Mouse (Mus musculus) liver, embryonic 15.5 days (tissue): Measurements from ENCODE around the gene Dtl. TPM values are rescaled to one million over a fixed set of nuclear protein-coding genes. Genes with fewer than 3 reads are reported as not detected.

Experiments used
- ATAC-seq: fragments of 200-750 bp; cut with Nextera tagmentation; 2 replicates; pipeline ENCODE4 v1.8.0; 2017; ENCODE audit warnings: moderate number of reproducible peaks, mild to moderate bottlenecking, moderate library complexity; ENCODE audit not compliant: insufficient read depth
- H3K27ac ChIP-seq: fragments of 300-500 bp; sonication (generic); replicated peaks from 2 replicates; pipeline ENCODE4 v1.5.1; 2015; ENCODE audit warnings: mild to moderate bottlenecking, inconsistent platforms
- H3K27me3 ChIP-seq: fragments of 300-500 bp; sonication (generic); 2 replicates; pipeline ENCODE4 v1.6.1; 2015; ENCODE audit warnings: mild to moderate bottlenecking, inconsistent platforms
- H3K36me3 ChIP-seq: fragments of 300-500 bp; sonication (generic); replicated peaks from 2 replicates; pipeline ENCODE4 v1.6.1; 2015; ENCODE audit warnings: moderate library complexity, mild to moderate bottlenecking, inconsistent platforms
- H3K4me1 ChIP-seq: fragments of 300-500 bp; sonication (generic); replicated peaks from 2 replicates; pipeline ENCODE4 v1.6.1; 2015; ENCODE audit warnings: inconsistent platforms
- H3K4me2 ChIP-seq: fragments of 300-500 bp; sonication (generic); 2 replicates; pipeline ENCODE4 v1.6.1; 2015; ENCODE audit warnings: moderate library complexity, mild to moderate bottlenecking, inconsistent platforms
- H3K4me3 ChIP-seq: fragments of 300-500 bp; sonication (generic); replicated peaks from 2 replicates; pipeline ENCODE4 v1.5.1; 2015; ENCODE audit warnings: mild to moderate bottlenecking, inconsistent platforms
- H3K9ac ChIP-seq: fragments of 300-500 bp; sonication (generic); 2 replicates; pipeline ENCODE4 v1.6.1; 2015; ENCODE audit warnings: moderate library complexity, mild to moderate bottlenecking, inconsistent platforms
- H3K9me3 ChIP-seq: fragments of 300-500 bp; sonication (generic); replicated peaks from 2 replicates; pipeline ENCODE4 v1.6.1; 2016; ENCODE audit warnings: inconsistent platforms
- WGBS: fragments of 180-500 bp; shearing (Covaris S2); methylation state at CpG from one replicate; pipeline ENCODE4 v1.1.7; 2015; ENCODE audit warnings: mixed read lengths; ENCODE audit not compliant: insufficient replicate concordance; 5-methylcytosine and 5-hydroxymethylcytosine counted together
- polyA plus RNA-seq: library from polyadenylated mRNA; unstranded; fragments of >200 nt; fragmentation: Nextera tagmentation; extraction: Ambion mirVana; gene quantifications from 2 replicates; pipeline ENCODE4 v1.2.1, GENCODE M21; 2015

Gene Dtl
- polyA plus RNA-seq, 1 experiment from 2014 or later, result 29.5 TPM

DNA sequence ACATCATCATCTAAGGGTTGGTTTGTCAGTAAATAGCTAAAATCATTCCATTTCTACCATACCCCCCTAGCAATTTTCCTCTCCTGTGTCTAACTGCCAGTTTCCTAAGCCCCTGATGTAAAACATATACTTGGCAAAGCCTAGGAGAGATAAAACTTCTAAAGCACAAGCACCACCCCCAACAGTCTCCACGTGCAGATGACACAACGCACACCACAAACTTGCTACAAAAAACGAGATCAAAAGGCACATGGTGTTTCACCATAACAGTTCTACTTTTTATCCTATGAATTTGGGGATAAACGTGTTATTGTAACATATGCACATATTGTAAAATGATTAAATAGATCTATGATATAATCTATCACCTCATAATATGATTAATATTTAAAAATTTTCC lies 33.7 kb downstream of the Dtl start:
- Histone ChIP-seq H3K27me3 (no peaks in the 10 kb centered on the region), H3K4me1 (no peaks in the 10 kb centered on the region), H3K9ac (no peak overlapping the region), H3K9me3 (no peaks in the 10 kb centered on the region), H3K27ac (no peak overlapping the region), H3K4me2 (no peak overlapping the region), H3K4me3 (no peak overlapping the region), H3K36me3 (peaks cover 93% of the 10 kb centered on the region)
- 66% methylated on average over 4 of the region's 4 CpGs for WGBS
- no peak for ATAC-seq

- 88% methylated on average over 9 of the region's 9 CpGs for WGBS
- Histone ChIP-seq H3K4me1 (no peaks in the 10 kb centered on the region), H3K4me2 (no peak overlapping the region), H3K27ac (no peak overlapping the region), H3K27me3 (no peaks in the 10 kb centered on the region), H3K4me3 (no peak overlapping the region), H3K9me3 (no peaks in the 10 kb centered on the region), H3K36me3 (peaks cover 89% of the 10 kb centered on the region), H3K9ac (no peak overlapping the region)
- no peak for ATAC-seq
Observed at GRCm38 (mm10) chr1:191541014-191541413, 34.3 kb downstream of the Dtl start.

- H3K27me3 ChIP-seq, result no peaks in the 10 kb centered on the region
- no peaks in the 10 kb centered on the region for H3K4me1 ChIP-seq
- H3K9ac ChIP-seq, result no peak overlapping the region
- no peak overlapping the region for H3K4me3 ChIP-seq
- H3K36me3 ChIP-seq, result peaks cover 89% of the 10 kb centered on the region
- H3K4me2 ChIP-seq, result no peak overlapping the region
- WGBS, result 83% methylated on average over 2 of the region's 2 CpGs
- no peak for ATAC-seq
- H3K27ac ChIP-seq, result no peak overlapping the region
- H3K9me3 ChIP-seq, result no peaks in the 10 kb centered on the region
Observed at GRCm38 (mm10) chr1:191540300-191540699, 35.0 kb downstream of the Dtl start.

- Histone ChIP-seq H3K27ac (no peak overlapping the region), H3K9me3 (no peaks in the 10 kb centered on the region), H3K4me3 (no peak overlapping the region), H3K36me3 (peaks cover 56% of the 10 kb centered on the region), H3K4me1 (no peaks in the 10 kb centered on the region), H3K9ac (no peak overlapping the region), H3K4me2 (no peak overlapping the region), H3K27me3 (no peaks in the 10 kb centered on the region)
- WGBS, result 79% methylated on average over 2 of the region's 2 CpGs
- no peak for ATAC-seq
Observed at GRCm38 (mm10) chr1:191534896-191535295, 40.4 kb downstream of the Dtl start.

GRCm38 (mm10) chr1:191531023-191531422 lies 44.3 kb downstream of the Dtl start:
- peaks cover 24% of the 10 kb centered on the region for H3K36me3 ChIP-seq
- H3K4me3 ChIP-seq, result no peak overlapping the region
- no peak for ATAC-seq
- H3K27me3 ChIP-seq, result no peaks in the 10 kb centered on the region
- no peak overlapping the region for H3K4me2 ChIP-seq
- H3K4me1 ChIP-seq, result 0 out of 2 replicates have a peak, but pooled peaks cover 5% of the 10 kb centered on the region
- 0 out of 2 replicates have a peak overlapping the region, but pooled peaks have one; percentile 38 for H3K27ac ChIP-seq
- H3K9me3 ChIP-seq, result no peaks in the 10 kb centered on the region
- 29% methylated on average over 1 of the region's 1 CpGs for WGBS
- no peak overlapping the region for H3K9ac ChIP-seq

GRCm38 (mm10) chr1:191529406-191529805 lies 45.9 kb downstream of the Dtl start:
- Histone ChIP-seq H3K4me1 (0 out of 2 replicates have a peak, but pooled peaks cover 5% of the 10 kb centered on the region), H3K27ac (no peak overlapping the region), H3K4me3 (no peak overlapping the region), H3K9ac (no peak overlapping the region), H3K9me3 (no peaks in the 10 kb centered on the region), H3K4me2 (no peak overlapping the region), H3K36me3 (peaks cover 10% of the 10 kb centered on the region; the same call in 1 of the 2 replicates), H3K27me3 (no peaks in the 10 kb centered on the region)
- WGBS, result 73% methylated on average over 2 of the region's 2 CpGs
- ATAC-seq, result no peak

DNA sequence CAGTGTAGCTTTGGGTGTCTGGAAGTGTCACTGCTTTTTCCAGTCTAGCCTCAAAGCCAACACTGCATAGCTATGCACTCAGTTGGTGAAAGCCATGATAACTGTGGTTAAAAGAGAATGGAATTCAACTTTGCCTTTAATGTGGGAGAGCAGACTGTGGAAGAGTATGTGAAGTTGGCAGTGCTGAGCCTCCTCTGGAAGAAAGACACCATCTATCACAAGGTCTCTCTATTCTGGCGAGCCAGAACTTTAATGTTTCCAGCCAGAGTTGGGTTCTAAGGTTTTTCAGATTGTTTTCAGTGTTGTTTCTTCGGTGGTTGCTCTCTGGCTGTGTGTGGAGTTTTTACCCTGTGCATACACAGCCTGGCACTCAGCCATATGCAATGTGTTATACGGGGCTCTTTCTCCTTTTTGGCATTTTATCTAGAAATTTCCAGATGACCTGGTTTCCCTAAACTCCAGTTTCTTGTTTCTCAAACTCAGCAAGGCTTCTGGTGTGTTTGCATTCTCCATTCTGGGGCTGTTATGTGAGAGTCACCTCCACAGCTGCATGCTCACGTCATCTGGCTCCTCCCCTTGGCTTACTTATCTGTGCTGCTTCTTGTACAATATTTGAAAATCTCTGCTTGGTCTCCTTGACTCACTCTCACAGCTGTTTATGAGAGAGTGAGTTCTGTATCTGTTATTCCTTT lies 47.3 kb downstream of the Dtl start:
- no peak overlapping the region for H3K27ac ChIP-seq
- 47% methylated on average over 4 of the region's 4 CpGs for WGBS
- 0 out of 2 replicates have a peak, but pooled peaks cover 5% of the 10 kb centered on the region for H3K36me3 ChIP-seq
- H3K4me3 ChIP-seq, result no peak overlapping the region
- H3K4me1 ChIP-seq, result 0 out of 2 replicates have a peak, but pooled peaks cover 5% of the 10 kb centered on the region
- H3K9me3 ChIP-seq, result no peaks in the 10 kb centered on the region
- no peak overlapping the region for H3K4me2 ChIP-seq
- no peak overlapping the region for H3K9ac ChIP-seq
- no peaks in the 10 kb centered on the region for H3K27me3 ChIP-seq
- ATAC-seq, result no peak

GRCm38 (mm10) chr1:191527089-191527488 lies 48.3 kb downstream of the Dtl start:
- peak; percentile 22; the same call in 1 of the 2 replicates for ATAC-seq
- Histone ChIP-seq H3K27me3 (no peaks in the 10 kb centered on the region), H3K9ac (no peak overlapping the region), H3K4me2 (no peak overlapping the region), H3K27ac (no peak overlapping the region), H3K36me3 (0 out of 2 replicates have a peak, but pooled peaks cover 2% of the 10 kb centered on the region), H3K9me3 (no peaks in the 10 kb centered on the region), H3K4me3 (no peak overlapping the region), H3K4me1 (0 out of 2 replicates have a peak, but pooled peaks cover 5% of the 10 kb centered on the region)
- WGBS, result 47% methylated on average over 3 of the region's 3 CpGs

DNA sequence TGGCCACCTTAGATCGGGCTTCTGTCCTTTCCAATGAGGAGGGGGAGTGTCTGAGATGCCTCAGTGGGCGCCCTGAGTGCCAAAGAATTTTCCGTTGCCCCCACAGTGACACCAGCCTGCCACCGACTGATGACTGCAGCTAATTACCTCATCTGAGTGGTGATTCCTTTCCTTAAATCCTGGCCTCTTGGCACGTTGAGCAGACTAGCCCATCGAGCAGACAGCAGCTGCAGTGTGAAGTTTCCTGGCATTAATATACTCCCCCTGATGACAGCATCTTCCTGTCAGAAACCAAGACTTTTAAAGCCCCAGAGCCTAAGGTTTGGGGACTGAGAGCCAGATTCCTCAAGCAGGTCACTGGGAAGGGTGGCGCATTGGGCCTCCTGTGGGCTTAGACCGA lies 53.9 kb downstream of the Dtl start:
- no peaks in the 10 kb centered on the region for H3K27me3 ChIP-seq
- no peaks in the 10 kb centered on the region for H3K9me3 ChIP-seq
- no peaks in the 10 kb centered on the region for H3K36me3 ChIP-seq
- peaks cover 24% of the 10 kb centered on the region for H3K4me1 ChIP-seq
- WGBS, result 60% methylated on average over 8 of the region's 8 CpGs
- no peak overlapping the region for H3K4me3 ChIP-seq
- H3K4me2 ChIP-seq, result no peak overlapping the region
- H3K27ac ChIP-seq, result no peak overlapping the region
- no peak for ATAC-seq
- H3K9ac ChIP-seq, result no peak overlapping the region

DNA sequence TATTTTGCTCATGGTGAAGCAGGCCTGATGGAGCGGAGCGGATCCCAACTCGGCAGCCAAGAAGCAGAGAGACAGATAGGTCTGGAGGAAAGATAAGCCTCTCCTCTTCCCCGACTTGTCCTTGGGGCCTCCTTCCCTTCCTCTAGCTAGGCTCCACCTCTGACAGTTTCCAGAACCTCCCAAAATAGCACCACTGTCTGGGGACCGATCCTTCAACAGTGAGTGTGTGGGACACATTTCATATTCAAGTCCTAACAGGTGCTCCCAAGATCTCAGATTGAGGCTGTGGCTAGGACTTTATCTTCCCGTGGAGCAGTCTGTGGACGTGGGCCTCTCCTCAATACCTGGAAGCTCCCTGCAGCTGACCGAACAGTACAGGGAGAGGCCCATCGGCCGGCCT lies 54.7 kb downstream of the Dtl start:
- WGBS, result 41% methylated on average over 10 of the region's 10 CpGs
- Histone ChIP-seq H3K9ac (no peak overlapping the region), H3K4me2 (no peak overlapping the region), H3K4me1 (peaks cover 24% of the 10 kb centered on the region), H3K4me3 (no peak overlapping the region), H3K27ac (no peak overlapping the region), H3K36me3 (no peaks in the 10 kb centered on the region), H3K9me3 (no peaks in the 10 kb centered on the region), H3K27me3 (no peaks in the 10 kb centered on the region)
- 0 out of 2 replicates have a peak, but pooled peaks have one; percentile 26 for ATAC-seq

DNA sequence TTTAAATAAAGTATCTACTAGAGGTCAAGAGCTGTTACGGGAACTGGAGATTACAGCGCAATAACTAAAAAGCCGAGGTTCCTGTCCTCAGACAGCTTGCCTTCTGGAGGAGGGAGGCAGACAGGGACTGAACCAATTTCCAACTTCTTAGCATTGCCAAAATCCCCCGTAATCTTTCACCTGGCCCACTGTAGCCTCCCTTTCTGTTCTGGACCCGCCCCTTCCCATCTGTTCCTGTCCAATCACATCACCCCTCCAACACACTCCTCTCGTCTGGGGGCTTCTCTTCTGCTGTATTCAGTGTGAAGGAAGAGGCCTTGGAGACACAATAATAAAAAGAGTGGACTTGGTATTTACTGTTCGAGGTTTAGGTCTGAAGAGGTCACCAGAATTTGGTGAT lies 55.1 kb downstream of the Dtl start:
- no peak overlapping the region for H3K4me2 ChIP-seq
- no peak overlapping the region for H3K4me3 ChIP-seq
- H3K27me3 ChIP-seq, result no peaks in the 10 kb centered on the region
- ATAC-seq, result no peak
- 45% methylated on average over 7 of the region's 7 CpGs for WGBS
- H3K4me1 ChIP-seq, result peaks cover 24% of the 10 kb centered on the region
- no peaks in the 10 kb centered on the region for H3K9me3 ChIP-seq
- no peaks in the 10 kb centered on the region for H3K36me3 ChIP-seq
- H3K27ac ChIP-seq, result no peak overlapping the region
- no peak overlapping the region for H3K9ac ChIP-seq
